Mouse (Mus musculus) liver, embryonic 12.5 days (tissue): ENCODE results near the gene Glra4. TPM values are rescaled to one million over a fixed set of nuclear protein-coding genes. Genes with fewer than 3 reads are reported as not detected.
"Not testable (repeated sequence)": the region's sequence is repeated elsewhere in the genome, so short reads cannot be mapped to it uniquely, and the experiment has no call there.

ENCODE experiments used
- ATAC-seq: fragments of 200-750 bp; cut with Nextera tagmentation; 2 replicates; pipeline ENCODE4 v1.8.0; 2017; ENCODE audit warnings: moderate number of reproducible peaks, mild to moderate bottlenecking, moderate library complexity
- H3K27ac ChIP-seq: fragments of 300-500 bp; sonication (generic); 2 replicates; pipeline ENCODE4 v1.5.1; 2016; ENCODE audit warnings: mild to moderate bottlenecking
- H3K27me3 ChIP-seq: fragments of 300-500 bp; sonication (generic); replicated peaks from 2 replicates; pipeline ENCODE4 v1.6.1; 2016; ENCODE audit warnings: mild to moderate bottlenecking, moderate library complexity
- H3K36me3 ChIP-seq: fragments of 300-500 bp; sonication (generic); 2 replicates; pipeline ENCODE4 v1.6.1; 2016; ENCODE audit warnings: mild to moderate bottlenecking, moderate library complexity
- H3K4me1 ChIP-seq: fragments of 300-500 bp; sonication (generic); 2 replicates; pipeline ENCODE4 v1.6.1; 2016
- H3K4me2 ChIP-seq: fragments of 300-500 bp; sonication (generic); 2 replicates; pipeline ENCODE4 v1.6.1; 2016; ENCODE audit warnings: mild to moderate bottlenecking, moderate library complexity
- H3K4me3 ChIP-seq: fragments of 300-500 bp; sonication (generic); 2 replicates; pipeline ENCODE4 v1.5.1; 2016; ENCODE audit warnings: mild to moderate bottlenecking, moderate library complexity
- H3K9ac ChIP-seq: fragments of 300-500 bp; sonication (generic); 2 replicates; pipeline ENCODE4 v1.6.1; 2016; ENCODE audit warnings: mild to moderate bottlenecking, moderate library complexity
- H3K9me3 ChIP-seq: fragments of 300-500 bp; sonication (generic); replicated peaks from 2 replicates; pipeline ENCODE4 v1.6.1; 2016; ENCODE audit warnings: mild to moderate bottlenecking, moderate library complexity
- WGBS: fragments of 180-500 bp; shearing (Covaris S2); methylation state at CpG from one replicate; pipeline ENCODE4 v1.1.7; 2016; ENCODE audit not compliant: insufficient replicate concordance; 5-methylcytosine and 5-hydroxymethylcytosine counted together
- polyA plus RNA-seq: library from polyadenylated mRNA; unstranded; fragments of >200 nt; fragmentation: Nextera tagmentation; extraction: Ambion mirVana; gene quantifications from 2 replicates; pipeline ENCODE4 v1.2.1, GENCODE M21; 2016

Gene Glra4
- polyA plus RNA-seq, 1 experiment from 2014 or later = not detected

DNA sequence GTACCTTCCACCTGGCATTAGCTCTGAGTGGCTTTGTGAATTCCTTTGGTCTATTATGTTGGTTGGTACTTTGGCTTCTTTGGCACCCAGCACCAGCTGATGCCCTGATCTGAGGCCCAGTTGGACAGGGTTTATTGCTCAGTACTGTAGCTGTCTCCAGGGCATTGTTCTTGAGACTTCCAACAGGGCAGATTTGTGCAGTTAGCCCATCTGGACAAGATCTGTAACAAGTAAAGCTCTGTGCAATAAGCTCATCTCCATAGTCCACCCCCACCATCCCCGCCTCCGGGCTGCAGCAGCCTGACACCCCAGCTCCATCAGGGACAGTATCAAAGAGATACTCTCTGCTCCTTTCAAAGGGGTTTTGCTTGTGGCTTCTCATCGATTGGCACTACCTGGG, 24.5 kb downstream of the Glra4 start:
- no peak overlapping the region for H3K27ac ChIP-seq
- H3K4me3 ChIP-seq = no peak overlapping the region
- no peak overlapping the region for H3K9ac ChIP-seq
- WGBS = 88% methylated on average over 3 of the region's 3 CpGs
- no peaks in the 10 kb centered on the region for H3K36me3 ChIP-seq
- no peaks in the 10 kb centered on the region for H3K4me1 ChIP-seq
- H3K9me3 ChIP-seq = no peaks in the 10 kb centered on the region
- no peak for ATAC-seq
- no peak overlapping the region for H3K4me2 ChIP-seq
- H3K27me3 ChIP-seq = no peaks in the 10 kb centered on the region

DNA sequence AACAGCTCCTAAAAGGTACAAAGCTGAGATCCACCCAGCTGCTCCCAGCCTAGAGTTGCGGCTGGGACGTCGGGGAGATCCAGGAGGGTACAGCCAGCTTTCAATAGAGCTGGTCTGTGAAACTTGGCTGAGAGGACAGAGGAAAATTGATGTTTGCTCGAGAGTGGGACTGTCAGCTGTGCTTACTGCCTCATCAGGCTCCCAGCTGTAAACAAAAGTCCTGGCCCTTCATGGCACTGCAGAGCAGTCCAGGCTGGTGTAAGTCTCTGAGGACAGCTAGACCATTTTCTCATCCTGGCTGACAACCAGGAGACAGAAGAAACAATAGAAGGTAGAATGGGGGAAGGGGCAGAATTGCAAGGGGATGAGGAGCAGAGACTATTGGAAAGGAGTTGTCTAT, 30.6 kb downstream of the Glra4 start:
- ATAC-seq = no peak
- Histone ChIP-seq H3K36me3 (0 out of 2 replicates have a peak, but pooled peaks cover 3% of the 10 kb centered on the region), H3K4me1 (no peaks in the 10 kb centered on the region), H3K27ac (no peak overlapping the region), H3K4me3 (no peak overlapping the region), H3K27me3 (no peaks in the 10 kb centered on the region), H3K4me2 (no peak overlapping the region), H3K9ac (no peak overlapping the region), H3K9me3 (no peaks in the 10 kb centered on the region)
- WGBS = 63% methylated on average over 4 of the region's 4 CpGs

GRCm38 (mm10) chrX:136744663-136745062, 35.3 kb downstream of the Glra4 start:
- Histone ChIP-seq H3K4me3 (no peak overlapping the region), H3K4me2 (no peak overlapping the region), H3K4me1 (no peaks in the 10 kb centered on the region), H3K36me3 (0 out of 2 replicates have a peak, but pooled peaks cover 3% of the 10 kb centered on the region), H3K9me3 (no peaks in the 10 kb centered on the region), H3K27ac (no peak overlapping the region), H3K27me3 (no peaks in the 10 kb centered on the region), H3K9ac (no peak overlapping the region)
- no peak for ATAC-seq
- WGBS = 56% methylated on average over 8 of the region's 8 CpGs

GRCm38 (mm10) chrX:136743459-136743858, 36.5 kb downstream of the Glra4 start, which contains the start of gene Morf4l2:
Morf4l2 (minus strand) TSS chrX:136743690.
- H3K4me2 ChIP-seq = peak within 1 kb of the TSS; percentile 74
- peak within 1 kb of the TSS; percentile 87 for H3K27ac ChIP-seq
- ATAC-seq = no peak
- 67% methylated on average over 12 of the region's 12 CpGs for WGBS
- H3K27me3 ChIP-seq = no peaks in the 10 kb centered on the region
- peaks cover 6% of the 10 kb centered on the region for H3K36me3 ChIP-seq
- peak within 1 kb of the TSS; percentile 67 for H3K9ac ChIP-seq
- H3K4me1 ChIP-seq = peaks cover 5% of the 10 kb centered on the region
- H3K4me3 ChIP-seq = peak within 1 kb of the TSS; percentile 65
- H3K9me3 ChIP-seq = no peaks in the 10 kb centered on the region

DNA sequence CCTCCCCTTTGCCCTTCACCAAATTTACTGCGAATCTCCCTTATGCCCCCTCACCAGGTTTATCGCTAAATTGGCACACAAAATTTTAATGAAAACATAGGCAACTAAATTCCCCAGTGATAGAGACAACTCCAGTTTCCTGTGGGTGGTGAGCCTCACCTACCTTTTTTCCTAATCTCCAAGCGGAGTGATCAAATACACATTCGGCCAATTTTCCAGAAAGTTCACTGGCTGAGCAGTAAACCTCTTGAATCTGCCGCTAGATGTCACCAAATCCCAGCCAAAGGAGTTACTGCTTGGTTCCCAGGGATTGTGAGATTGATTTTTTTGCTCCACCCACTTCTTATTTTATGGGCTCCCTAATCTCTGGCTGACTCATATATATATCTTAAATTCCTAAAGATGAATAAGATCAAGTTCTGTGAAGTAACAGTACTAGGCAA, 37.3 kb downstream of the Glra4 start:
- ATAC-seq = no peak
- peaks cover 8% of the 10 kb centered on the region for H3K4me1 ChIP-seq
- H3K9me3 ChIP-seq = no peaks in the 10 kb centered on the region
- no peaks in the 10 kb centered on the region for H3K27me3 ChIP-seq
- H3K4me2 ChIP-seq = peak overlapping the region; percentile 74
- H3K9ac ChIP-seq = peak overlapping the region; percentile 67
- 15% methylated on average over 5 of the region's 5 CpGs for WGBS
- H3K27ac ChIP-seq = peak overlapping the region; percentile 87
- peaks cover 9% of the 10 kb centered on the region for H3K36me3 ChIP-seq
- peak overlapping the region; percentile 65 for H3K4me3 ChIP-seq

DNA sequence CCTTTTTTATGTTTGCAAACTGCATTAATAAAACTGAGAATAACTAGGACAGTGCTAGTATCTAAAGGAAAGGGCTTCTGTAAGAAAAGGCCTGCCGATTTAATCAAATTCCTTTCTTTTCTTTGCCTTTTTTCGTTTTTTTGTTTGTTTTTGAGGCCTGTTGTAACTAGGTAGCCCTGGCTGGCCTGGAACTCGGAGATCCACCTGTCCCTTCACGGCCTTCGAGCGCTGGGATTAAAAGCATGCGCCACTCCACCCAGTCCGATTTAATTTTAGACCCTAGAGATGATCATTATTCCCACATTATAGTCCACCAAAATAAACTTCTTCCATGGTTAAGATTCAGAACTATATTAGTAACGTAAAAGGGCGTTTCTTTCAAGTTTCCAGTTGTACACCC, 37.7 kb downstream of the Glra4 start:
- WGBS = 9% methylated on average over 10 of the region's 10 CpGs
- Histone ChIP-seq H3K4me2 (peak overlapping the region; percentile 74), H3K9ac (peak overlapping the region; percentile 67), H3K9me3 (no peaks in the 10 kb centered on the region), H3K4me3 (peak overlapping the region; percentile 65), H3K36me3 (peaks cover 9% of the 10 kb centered on the region), H3K4me1 (peaks cover 8% of the 10 kb centered on the region), H3K27ac (peak overlapping the region; percentile 87), H3K27me3 (no peaks in the 10 kb centered on the region)
- no peak for ATAC-seq

GRCm38 (mm10) chrX:136741651-136742201, 38.2 kb downstream of the Glra4 start:
- no peaks in the 10 kb centered on the region for H3K27me3 ChIP-seq
- H3K4me3 ChIP-seq = peak overlapping the region; percentile 65
- peaks cover 8% of the 10 kb centered on the region for H3K4me1 ChIP-seq
- peaks cover 9% of the 10 kb centered on the region for H3K36me3 ChIP-seq
- peak overlapping the region; percentile 87 for H3K27ac ChIP-seq
- 23% methylated on average over 42 of the region's 46 CpGs for WGBS
- no peaks in the 10 kb centered on the region for H3K9me3 ChIP-seq
- peak overlapping the region; percentile 74 for H3K4me2 ChIP-seq
- H3K9ac ChIP-seq = peak overlapping the region; percentile 67
- peak; percentile 77 for ATAC-seq

GRCm38 (mm10) chrX:136740791-136741650, 38.9 kb downstream of the Glra4 start:
- Histone ChIP-seq H3K27ac (peak overlapping the region; percentile 87), H3K4me3 (peak overlapping the region; percentile 65), H3K4me1 (peaks cover 8% of the 10 kb centered on the region), H3K27me3 (no peaks in the 10 kb centered on the region), H3K36me3 (peaks cover 11% of the 10 kb centered on the region), H3K4me2 (peak overlapping the region; percentile 74), H3K9ac (peak overlapping the region; percentile 73), H3K9me3 (no peaks in the 10 kb centered on the region)
- ATAC-seq = peak; percentile 96
- WGBS = 15% methylated on average over 39 of the region's 39 CpGs

DNA sequence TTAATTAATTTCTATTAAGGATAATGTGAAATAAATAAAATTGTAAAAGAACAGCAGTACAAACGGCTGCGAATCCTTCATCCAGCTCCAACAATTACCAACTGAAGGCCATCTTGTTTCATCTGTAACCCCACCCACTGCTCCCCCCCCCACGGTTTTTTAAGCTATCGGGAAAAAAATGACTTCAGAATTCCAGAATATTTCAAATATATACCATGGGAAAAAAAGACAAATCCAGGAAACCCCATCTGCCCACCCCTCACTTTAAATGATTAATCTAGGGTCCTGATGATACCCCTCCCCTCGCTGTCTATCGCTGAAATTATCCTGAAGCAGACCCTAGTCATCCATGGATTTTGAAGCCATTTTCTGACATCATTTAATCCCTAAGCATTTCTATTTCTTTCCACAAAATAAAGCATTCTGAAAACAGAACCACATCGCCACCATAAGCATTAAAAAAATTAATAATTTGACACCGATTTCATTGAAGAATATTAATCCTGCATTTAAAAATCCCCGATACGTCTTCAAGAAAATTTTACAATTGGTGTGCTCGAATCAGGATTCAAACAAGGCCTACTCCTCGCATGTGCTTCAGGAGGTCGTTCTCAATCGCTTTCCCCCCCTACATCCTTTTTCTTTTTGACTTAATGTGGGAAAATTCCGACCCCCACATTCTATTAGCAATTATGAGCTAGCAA, 39.7 kb downstream of the Glra4 start:
- Histone ChIP-seq H3K27ac (peak overlapping the region; percentile 84), H3K27me3 (no peaks in the 10 kb centered on the region)

GRCm38 (mm10) chrX:136732016-136732415, 47.9 kb downstream of the Glra4 start:
- no peak overlapping the region for H3K4me2 ChIP-seq
- WGBS = 67% methylated on average over 4 of the region's 4 CpGs
- H3K4me3 ChIP-seq = no peak overlapping the region
- no peaks in the 10 kb centered on the region for H3K27me3 ChIP-seq
- no peak overlapping the region for H3K9ac ChIP-seq
- no peak overlapping the region for H3K27ac ChIP-seq
- no peak for ATAC-seq
- no peaks in the 10 kb centered on the region for H3K4me1 ChIP-seq
- H3K36me3 ChIP-seq = peaks cover 38% of the 10 kb centered on the region
- H3K9me3 ChIP-seq = no peaks in the 10 kb centered on the region

More for the DNA sequence above, 39.7 kb downstream of the Glra4 start:
- peaks cover 8% of the 10 kb centered on the region for H3K4me1 ChIP-seq
- peak overlapping the region; percentile 73 for H3K9ac ChIP-seq
- no peak for ATAC-seq
- peaks cover 17% of the 10 kb centered on the region for H3K36me3 ChIP-seq
- no peaks in the 10 kb centered on the region for H3K9me3 ChIP-seq
- peak overlapping the region; percentile 65 for H3K4me3 ChIP-seq
- WGBS = 12% methylated on average over 15 of the region's 15 CpGs
- peak overlapping the region; percentile 62 for H3K4me2 ChIP-seq

GRCm38 (mm10) chrX:136714742-136715474, 65.0 kb downstream of the Glra4 start:
- H3K4me2 ChIP-seq, H3K4me1 ChIP-seq, H3K27ac ChIP-seq, H3K4me3 ChIP-seq, H3K9me3 ChIP-seq, H3K9ac ChIP-seq, H3K27me3 ChIP-seq, H3K36me3 ChIP-seq, ATAC-seq: not testable (repeated sequence)
- WGBS = 66% methylated on average over 3 of the region's 3 CpGs
